Mouse (Mus musculus): ENCODE results near the gene Zfp64. TPM values are rescaled to one million over a fixed set of nuclear protein-coding genes. Genes with fewer than 3 reads are reported as not detected.
"Not testable (repeated sequence)": the region's sequence is repeated elsewhere in the genome, so short reads cannot be mapped to it uniquely, and the experiment has no call there.

The Zfp64 gene
- polyA plus RNA-seq, 1 experiment from 2014 or later: 28.0 TPM

GRCm38 (mm10) chr2:168864905-168865304, 90.5 kb downstream of the Zfp64 start:
- ATAC-seq (ENCODE audit: low FRiP score, low TSS enrichment): no peak
- TF ChIP-seq CTCF (IDR thresholded peaks at IDR 0.05; ENCODE audit: low read depth) (0 out of 2 replicates have a peak, but pooled peaks have one; percentile 13), EP300 (optimal IDR thresholded peaks at IDR 0.05) (no peak)
- Histone ChIP-seq H3K36me3 (ENCODE audit: control insufficient read depth, insufficient read depth, low read length) (no peaks in the 10 kb centered on the region), H3K4me1 (replicated peaks; ENCODE audit: control insufficient read depth, insufficient read depth) (no peaks in the 10 kb centered on the region), H3K4me2 (replicated peaks; ENCODE audit: low read depth) (no peak overlapping the region), H3K9ac (ENCODE audit: low read length) (no peak overlapping the region), H3K27ac (replicated peaks) (no peak overlapping the region), H3K9me3 (ENCODE audit: control insufficient read depth, low read length) (no peaks in the 10 kb centered on the region), H3K4me3 (ENCODE audit: low read depth, low read length) (no peak overlapping the region), H3K27me3 (ENCODE audit: control insufficient read depth, insufficient read depth, low read length) (no peaks in the 10 kb centered on the region)
- DNase-seq (ENCODE audit: low spot score): no peak
- 76% methylated on average over 5 of the region's 5 CpGs for WGBS

- ATAC-seq (ENCODE audit: low FRiP score, low TSS enrichment): no peak
- no peaks in the 10 kb centered on the region for H3K4me1 ChIP-seq (replicated peaks; ENCODE audit: control insufficient read depth, insufficient read depth)
- WGBS: 69% methylated on average over 4 of the region's 4 CpGs
- H3K4me2 ChIP-seq (replicated peaks; ENCODE audit: low read depth): no peak overlapping the region
- no peak overlapping the region for H3K4me3 ChIP-seq (ENCODE audit: low read depth, low read length)
- no peaks in the 10 kb centered on the region for H3K36me3 ChIP-seq (ENCODE audit: control insufficient read depth, insufficient read depth, low read length)
- no peak for TF ChIP-seq CTCF (IDR thresholded peaks at IDR 0.05; ENCODE audit: low read depth)
- no peak for TF ChIP-seq EP300 (optimal IDR thresholded peaks at IDR 0.05)
- H3K27ac ChIP-seq (replicated peaks): no peak overlapping the region
- H3K9me3 ChIP-seq (ENCODE audit: control insufficient read depth, low read length): no peaks in the 10 kb centered on the region
- H3K27me3 ChIP-seq (ENCODE audit: control insufficient read depth, insufficient read depth, low read length): no peaks in the 10 kb centered on the region
- no peak overlapping the region for H3K9ac ChIP-seq (ENCODE audit: low read length)
- DNase-seq (ENCODE audit: low spot score): no peak
These were observed 92.7 kb downstream of the Zfp64 start for GRCm38 (mm10) chr2:168862694-168863093.

GRCm38 (mm10) chr2:168860922-168861740, 94.3 kb downstream of the Zfp64 start:
- ATAC-seq (ENCODE audit: low FRiP score, low TSS enrichment): no peak
- Histone ChIP-seq H3K4me2 (replicated peaks; ENCODE audit: low read depth) (no peak overlapping the region), H3K4me1 (replicated peaks; ENCODE audit: control insufficient read depth, insufficient read depth) (no peaks in the 10 kb centered on the region), H3K4me3 (ENCODE audit: low read depth, low read length) (no peak overlapping the region), H3K9ac (ENCODE audit: low read length) (no peak overlapping the region), H3K27me3 (ENCODE audit: control insufficient read depth, insufficient read depth, low read length) (no peaks in the 10 kb centered on the region), H3K36me3 (ENCODE audit: control insufficient read depth, insufficient read depth, low read length) (no peaks in the 10 kb centered on the region), H3K27ac (replicated peaks) (no peak overlapping the region), H3K9me3 (ENCODE audit: control insufficient read depth, low read length) (no peaks in the 10 kb centered on the region)
- no peak for DNase-seq (ENCODE audit: low spot score)
- TF ChIP-seq CTCF (IDR thresholded peaks at IDR 0.05; ENCODE audit: low read depth) (no peak), EP300 (optimal IDR thresholded peaks at IDR 0.05) (no peak)
- 68% methylated on average over 24 of the region's 24 CpGs for WGBS

- 35% methylated on average over 16 of the region's 16 CpGs for WGBS
- H3K27ac ChIP-seq (replicated peaks): no peak overlapping the region
- H3K4me2 ChIP-seq (replicated peaks; ENCODE audit: low read depth): no peak overlapping the region
- H3K36me3 ChIP-seq (ENCODE audit: control insufficient read depth, insufficient read depth, low read length): no peaks in the 10 kb centered on the region
- no peak for TF ChIP-seq CTCF (IDR thresholded peaks at IDR 0.05; ENCODE audit: low read depth)
- TF ChIP-seq EP300 (optimal IDR thresholded peaks at IDR 0.05): no peak
- ATAC-seq (ENCODE audit: low FRiP score, low TSS enrichment) (no peak), DNase-seq (ENCODE audit: low spot score) (no peak)
- no peaks in the 10 kb centered on the region for H3K9me3 ChIP-seq (ENCODE audit: control insufficient read depth, low read length)
- no peak overlapping the region for H3K9ac ChIP-seq (ENCODE audit: low read length)
- no peaks in the 10 kb centered on the region for H3K27me3 ChIP-seq (ENCODE audit: control insufficient read depth, insufficient read depth, low read length)
- H3K4me1 ChIP-seq (replicated peaks; ENCODE audit: control insufficient read depth, insufficient read depth): no peaks in the 10 kb centered on the region
- no peak overlapping the region for H3K4me3 ChIP-seq (ENCODE audit: low read depth, low read length)
These were observed 95.2 kb downstream of the Zfp64 start for GRCm38 (mm10) chr2:168860032-168860691.

GRCm38 (mm10) chr2:168856638-168857037, 98.7 kb downstream of the Zfp64 start:
- H3K4me3 ChIP-seq (ENCODE audit: low read depth, low read length): no peak overlapping the region
- H3K4me2 ChIP-seq (replicated peaks; ENCODE audit: low read depth): no peak overlapping the region
- H3K9ac ChIP-seq (ENCODE audit: low read length): no peak overlapping the region
- no peak overlapping the region for H3K27ac ChIP-seq (replicated peaks)
- ATAC-seq (ENCODE audit: low FRiP score, low TSS enrichment): no peak
- no peaks in the 10 kb centered on the region for H3K27me3 ChIP-seq (ENCODE audit: control insufficient read depth, insufficient read depth, low read length)
- H3K36me3 ChIP-seq (ENCODE audit: control insufficient read depth, insufficient read depth, low read length): no peaks in the 10 kb centered on the region
- no peak for TF ChIP-seq EP300 (optimal IDR thresholded peaks at IDR 0.05)
- no peak for TF ChIP-seq CTCF (IDR thresholded peaks at IDR 0.05; ENCODE audit: low read depth)
- H3K4me1 ChIP-seq (replicated peaks; ENCODE audit: control insufficient read depth, insufficient read depth): no peaks in the 10 kb centered on the region
- 39% methylated on average over 7 of the region's 7 CpGs for WGBS
- no peaks in the 10 kb centered on the region for H3K9me3 ChIP-seq (ENCODE audit: control insufficient read depth, low read length)
- no peak for DNase-seq (ENCODE audit: low spot score)

GRCm38 (mm10) chr2:168854777-168855176, 100.6 kb downstream of the Zfp64 start:
- H3K4me2 ChIP-seq (replicated peaks; ENCODE audit: low read depth): no peak overlapping the region
- no peaks in the 10 kb centered on the region for H3K27me3 ChIP-seq (ENCODE audit: control insufficient read depth, insufficient read depth, low read length)
- H3K9ac ChIP-seq (ENCODE audit: low read length): no peak overlapping the region
- H3K36me3 ChIP-seq (ENCODE audit: control insufficient read depth, insufficient read depth, low read length): no peaks in the 10 kb centered on the region
- WGBS: 12% methylated on average over 1 of the region's 1 CpGs
- no peak overlapping the region for H3K4me3 ChIP-seq (ENCODE audit: low read depth, low read length)
- no peak for ATAC-seq (ENCODE audit: low FRiP score, low TSS enrichment)
- DNase-seq (ENCODE audit: low spot score): no peak
- TF ChIP-seq CTCF (IDR thresholded peaks at IDR 0.05; ENCODE audit: low read depth): no peak
- no peak for TF ChIP-seq EP300 (optimal IDR thresholded peaks at IDR 0.05)
- no peaks in the 10 kb centered on the region for H3K4me1 ChIP-seq (replicated peaks; ENCODE audit: control insufficient read depth, insufficient read depth)
- no peaks in the 10 kb centered on the region for H3K9me3 ChIP-seq (ENCODE audit: control insufficient read depth, low read length)
- no peak overlapping the region for H3K27ac ChIP-seq (replicated peaks)

- H3K27me3 ChIP-seq (ENCODE audit: control insufficient read depth, insufficient read depth, low read length); H3K4me2 ChIP-seq (replicated peaks; ENCODE audit: low read depth); ATAC-seq (ENCODE audit: low FRiP score, low TSS enrichment); DNase-seq (ENCODE audit: low spot score); H3K9ac ChIP-seq (ENCODE audit: low read length); H3K4me1 ChIP-seq (replicated peaks; ENCODE audit: control insufficient read depth, insufficient read depth); H3K9me3 ChIP-seq (ENCODE audit: control insufficient read depth, low read length); H3K27ac ChIP-seq (replicated peaks); H3K36me3 ChIP-seq (ENCODE audit: control insufficient read depth, insufficient read depth, low read length); H3K4me3 ChIP-seq (ENCODE audit: low read depth, low read length): not testable (repeated sequence)
- 94% methylated on average over 12 of the region's 13 CpGs for WGBS
These were observed 101.5 kb downstream of the Zfp64 start for GRCm38 (mm10) chr2:168853869-168854268.
